Mouse (Mus musculus) embryonic fibroblast, embryonic 13.5 days (primary cell): Measurements from ENCODE around the gene Nbeal1.

Experiments used
- CTCF ChIP-seq: IDR thresholded peaks from 2 replicates; pipeline ENCODE4 v1.5.1; 2011; ENCODE audit warnings: mild to moderate bottlenecking, control low read depth, low read length, moderate library complexity, borderline replicate concordance; ENCODE audit not compliant: insufficient read depth
- POLR2A ChIP-seq: IDR thresholded peaks from 2 replicates; pipeline ENCODE4 v1.6.1; 2011; ENCODE audit warnings: low read depth, mild to moderate bottlenecking, control low read depth, low read length, moderate library complexity

- TF ChIP-seq CTCF (no peak), POLR2A (no peak)
Observed at GRCm38 (mm10) chr1:60272471-60272870, 92.1 kb downstream of the Nbeal1 start.
